In the genomic region with DNA sequence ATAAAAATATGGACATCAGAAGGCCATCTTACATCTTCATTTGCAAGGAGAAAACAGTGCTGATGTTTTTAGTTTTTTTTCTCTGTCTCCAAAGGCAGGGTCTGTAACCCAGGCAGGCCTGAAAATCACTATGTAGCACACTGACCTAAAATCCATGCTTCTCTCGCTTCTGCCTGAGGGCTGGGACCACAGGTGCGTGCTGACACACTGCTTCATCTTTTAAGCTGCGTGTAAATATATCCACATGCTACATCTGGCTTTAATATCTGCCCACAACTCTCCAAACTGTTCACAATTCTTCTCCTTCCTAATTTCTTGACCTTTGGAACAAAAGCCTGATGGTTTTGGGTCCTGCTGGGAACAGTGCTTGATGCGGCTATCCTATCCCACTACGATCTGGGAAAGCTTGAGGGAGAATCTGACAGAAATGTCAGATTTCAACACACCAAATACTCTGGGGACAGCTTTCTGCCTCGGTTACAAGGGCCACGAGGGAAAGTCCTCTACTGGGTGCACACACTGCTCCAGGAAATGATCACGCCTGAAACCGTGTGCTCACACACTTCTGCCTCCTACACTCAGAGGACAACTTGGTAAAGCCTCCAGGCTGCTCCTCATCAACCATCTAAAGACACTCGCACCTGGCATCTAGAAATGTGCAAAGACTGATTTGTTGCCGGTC, we compare ENCODE assay signal across 8 mouse cellular contexts. TPM values are rescaled to one million over a fixed set of nuclear protein-coding genes. Genes with fewer than 3 reads are reported as not detected.
DNase-seq lines count a peak whose midpoint lies in the region; ATAC-seq lines count a peak whose summit lies in the region.

No protein-coding gene starts in this region.

- no peak overlapping the region for H3K27ac ChIP-seq in forebrain, embryonic 13.5 days
- no peak overlapping the region for H3K27ac ChIP-seq in forebrain, embryonic 12.5 days
- peak overlapping the region; percentile 76; the same call in 1 of the 2 replicates for H3K27ac ChIP-seq in lung, embryonic 16.5 days (ENCODE audit: low read length)
- H3K27ac ChIP-seq in heart, embryonic 14.5 days (replicated peaks in 1 of 2; ENCODE audit: control insufficient read depth in 1 of 2, insufficient read depth in 1 of 2, low read depth in 2 of 2, low read length in 2 of 2): no peak overlapping the region
- H3K27ac ChIP-seq in midbrain, embryonic 16.5 days (ENCODE audit: low read length): no peak overlapping the region

- WGBS in forebrain, embryonic 13.5 days: 92% methylated on average over 11 of the region's 11 CpGs
- 81% methylated on average over 11 of the region's 11 CpGs for WGBS in forebrain, embryonic 12.5 days
- 60% methylated on average over 11 of the region's 11 CpGs for WGBS in lung, embryonic 16.5 days
- WGBS in heart, embryonic 14.5 days: 76% methylated on average over 11 of the region's 11 CpGs
- WGBS in midbrain, embryonic 16.5 days: 78% methylated on average over 11 of the region's 11 CpGs

- 0 out of 2 replicates have a peak overlapping the region, but pooled peaks have one; percentile 8 for H3K9ac ChIP-seq in forebrain, embryonic 13.5 days
- H3K9ac ChIP-seq in forebrain, embryonic 12.5 days: no peak overlapping the region
- H3K9ac ChIP-seq in lung, embryonic 16.5 days (ENCODE audit: low read length): 0 out of 2 replicates have a peak overlapping the region, but pooled peaks have one; percentile 30
- no peak overlapping the region; the same call in 1 of the 2 replicates for H3K9ac ChIP-seq in heart, embryonic 14.5 days (ENCODE audit: low read length)
- H3K9ac ChIP-seq in midbrain, embryonic 16.5 days (ENCODE audit: low read depth, low read length): 0 out of 2 replicates have a peak overlapping the region, but pooled peaks have one; percentile 37

- no peaks in the 10 kb centered on the region for H3K9me3 ChIP-seq in forebrain, embryonic 13.5 days (replicated peaks)
- no peaks in the 10 kb centered on the region for H3K9me3 ChIP-seq in forebrain, embryonic 12.5 days
- no peaks in the 10 kb centered on the region for H3K9me3 ChIP-seq in lung, embryonic 16.5 days (ENCODE audit: control insufficient read depth, low read length)
- no peaks in the 10 kb centered on the region for H3K9me3 ChIP-seq in heart, embryonic 14.5 days (ENCODE audit: control insufficient read depth, low read length)
- no peaks in the 10 kb centered on the region for H3K9me3 ChIP-seq in midbrain, embryonic 16.5 days (replicated peaks; ENCODE audit: control insufficient read depth, low read length, poor library complexity, severe bottlenecking)

- H3K4me2 ChIP-seq in forebrain, embryonic 13.5 days: peak overlapping the region; percentile 75
- no peak overlapping the region for H3K4me2 ChIP-seq in forebrain, embryonic 12.5 days
- peak overlapping the region; percentile 91 for H3K4me2 ChIP-seq in lung, embryonic 16.5 days (ENCODE audit: low read depth, low read length)
- peak overlapping the region; percentile 95 for H3K4me2 ChIP-seq in heart, embryonic 14.5 days (ENCODE audit: low read length)
- peak overlapping the region; percentile 73 for H3K4me2 ChIP-seq in midbrain, embryonic 16.5 days (ENCODE audit: low read length)

- no peak for ATAC-seq in forebrain, embryonic 13.5 days
- ATAC-seq in forebrain, embryonic 12.5 days (ENCODE audit: low FRiP score): no peak
- no peak for ATAC-seq in lung, embryonic 16.5 days (ENCODE audit: low read depth)
- ATAC-seq in heart, embryonic 14.5 days (ENCODE audit: insufficient number of reproducible peaks, insufficient read depth, low FRiP score, low read depth): no peak
- ATAC-seq in midbrain, embryonic 16.5 days: no peak

- H3K27me3 ChIP-seq in forebrain, embryonic 13.5 days: no peaks in the 10 kb centered on the region
- no peaks in the 10 kb centered on the region for H3K27me3 ChIP-seq in forebrain, embryonic 12.5 days
- no peaks in the 10 kb centered on the region for H3K27me3 ChIP-seq in lung, embryonic 16.5 days (ENCODE audit: control insufficient read depth, insufficient read depth, low read depth, low read length)
- no peaks in the 10 kb centered on the region for H3K27me3 ChIP-seq in heart, embryonic 14.5 days (ENCODE audit: control insufficient read depth, insufficient read depth, low read length)
- H3K27me3 ChIP-seq in midbrain, embryonic 16.5 days (ENCODE audit: control insufficient read depth, insufficient read depth, low read depth, low read length): no peaks in the 10 kb centered on the region

- DNase-seq in lung, postnatal 4 days: no peak
- DNase-seq in frontal cortex, postnatal 14 days (ENCODE audit: low spot score in 2 of 2): no peak
- no peak for DNase-seq in cerebellum, adult 8-10 months

- no peak overlapping the region for H3K4me3 ChIP-seq in forebrain, embryonic 13.5 days
- H3K4me3 ChIP-seq in forebrain, embryonic 12.5 days (replicated peaks): no peak overlapping the region
- 0 out of 2 replicates have a peak overlapping the region, but pooled peaks have one; percentile 4 for H3K4me3 ChIP-seq in lung, embryonic 16.5 days (ENCODE audit: low read length)
- no peak overlapping the region for H3K4me3 ChIP-seq in heart, embryonic 14.5 days (ENCODE audit: control insufficient read depth in 1 of 2, insufficient read depth in 1 of 2, low read depth in 1 of 2, low read length in 2 of 2)
- H3K4me3 ChIP-seq in midbrain, embryonic 16.5 days (ENCODE audit: low read depth, low read length): no peak overlapping the region

- H3K36me3 ChIP-seq in forebrain, embryonic 13.5 days (ENCODE audit: poor library complexity, severe bottlenecking): peaks cover 8% of the 10 kb centered on the region; the same call in 1 of the 2 replicates
- peaks cover 11% of the 10 kb centered on the region for H3K36me3 ChIP-seq in forebrain, embryonic 12.5 days (replicated peaks)
- peaks cover 8% of the 10 kb centered on the region for H3K36me3 ChIP-seq in lung, embryonic 16.5 days (ENCODE audit: control insufficient read depth, insufficient read depth, low read length)
- H3K36me3 ChIP-seq in heart, embryonic 14.5 days (ENCODE audit: control insufficient read depth, insufficient read depth, low read length): peaks cover 41% of the 10 kb centered on the region
- no peaks in the 10 kb centered on the region; the same call in 1 of the 2 replicates for H3K36me3 ChIP-seq in midbrain, embryonic 16.5 days (ENCODE audit: control insufficient read depth, insufficient read depth, low read length)

- peaks cover 25% of the 10 kb centered on the region for H3K4me1 ChIP-seq in forebrain, embryonic 13.5 days
- peaks cover 32% of the 10 kb centered on the region for H3K4me1 ChIP-seq in forebrain, embryonic 12.5 days
- H3K4me1 ChIP-seq in lung, embryonic 16.5 days (replicated peaks; ENCODE audit: control insufficient read depth, insufficient read depth, low read length): peaks cover 34% of the 10 kb centered on the region
- H3K4me1 ChIP-seq in heart, embryonic 14.5 days (ENCODE audit: control insufficient read depth in 2 of 2, insufficient read depth in 2 of 2, low read length in 2 of 2): peaks cover 21 to 41% of the 10 kb centered on the region in 2 experiments
- peaks cover 24% of the 10 kb centered on the region for H3K4me1 ChIP-seq in midbrain, embryonic 16.5 days (ENCODE audit: control insufficient read depth, insufficient read depth, low read length)

RNA-seq across cellular contexts. Expression of a gene that starts 1.7 kb away (rescaled TPM):
- polyA plus RNA-seq in forebrain, embryonic 13.5 days (2015; fragmentation: Nextera tagmentation; extraction: Ambion mirVana): 23.4 and 25.1 TPM in 2 replicates
- polyA plus RNA-seq in forebrain, embryonic 12.5 days (2016; fragmentation: Nextera tagmentation; extraction: Ambion mirVana): 23.3 and 23.7 TPM in 2 replicates
- polyA plus RNA-seq in lung, embryonic 16.5 days (2015; fragmentation: Nextera tagmentation; extraction: Ambion mirVana): 22.0 and 22.1 TPM in 2 replicates
- 34.0 and 34.7 TPM in 2 replicates for polyA plus RNA-seq in heart, embryonic 14.5 days (2014; fragmentation: Nextera tagmentation; extraction: Ambion mirVana)
- 36.6 and 37.0 TPM in 2 replicates for polyA plus RNA-seq in midbrain, embryonic 16.5 days (2015; fragmentation: Nextera tagmentation; extraction: Ambion mirVana)

RNA-seq across cellular contexts. Expression of a gene that starts 2.1 kb away (rescaled TPM):
- polyA plus RNA-seq in forebrain, embryonic 13.5 days (2015; fragmentation: Nextera tagmentation; extraction: Ambion mirVana): 64.0 and 70.1 TPM in 2 replicates
- polyA plus RNA-seq in forebrain, embryonic 12.5 days (2016; fragmentation: Nextera tagmentation; extraction: Ambion mirVana): 53.5 and 54.2 TPM in 2 replicates
- polyA plus RNA-seq in lung, embryonic 16.5 days (2015; fragmentation: Nextera tagmentation; extraction: Ambion mirVana): 124 and 125 TPM in 2 replicates
- 110 and 112 TPM in 2 replicates for polyA plus RNA-seq in heart, embryonic 14.5 days (2014; fragmentation: Nextera tagmentation; extraction: Ambion mirVana)
- polyA plus RNA-seq in midbrain, embryonic 16.5 days (2015; fragmentation: Nextera tagmentation; extraction: Ambion mirVana): 96.6 and 112 TPM in 2 replicates

Comparison
In these comparisons a context has a peak if more than half of its experiments do, and no peak if none do; other contexts are left out.
1. H3K9ac ChIP-seq: peak in forebrain, embryonic 13.5 days (single experiment), lung, embryonic 16.5 days (single experiment) and midbrain, embryonic 16.5 days (single experiment); none in forebrain, embryonic 12.5 days (single experiment) and heart, embryonic 14.5 days (single experiment).